ENCODE assay signal across 9 mouse cellular contexts in the genomic region with DNA sequence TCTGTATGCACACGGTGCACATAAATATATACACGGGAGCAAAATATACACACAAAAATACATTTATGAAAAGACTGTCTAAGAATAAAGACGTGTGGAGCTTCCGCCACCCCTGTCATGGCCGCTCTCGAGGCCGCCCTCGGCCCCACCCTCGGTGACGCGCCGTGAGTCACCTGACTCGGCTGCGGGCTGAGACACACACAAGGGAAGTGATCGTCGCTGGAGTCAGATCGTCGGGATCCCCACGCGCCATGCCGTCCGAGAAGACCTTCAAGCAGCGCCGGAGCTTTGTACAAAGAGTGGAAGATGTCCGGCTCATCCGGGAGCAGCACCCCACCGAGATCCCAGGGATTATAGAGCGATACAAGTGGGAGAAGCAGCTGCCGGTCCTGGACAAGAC. TPM values are rescaled to one million over a fixed set of nuclear protein-coding genes. Genes with fewer than 3 reads are reported as not detected.
DNase-seq lines count a peak whose midpoint lies in the region; ATAC-seq and TF ChIP-seq lines count a peak whose summit lies in the region.
"Had no signal": no experiment of that assay in that cellular context is flagged by ENCODE, and none has a peak within 500 bp of the region (broad histone marks: within the 10 kb centered on the region; RNA-seq: fewer than 3 reads in every experiment).

No protein-coding gene starts in this region.

- H3K27ac ChIP-seq in forebrain, embryonic 13.5 days: no peak overlapping the region
- H3K27ac ChIP-seq in forebrain, embryonic 14.5 days (ENCODE audit: low read depth, low read length): no peak overlapping the region
- no peak overlapping the region for H3K27ac ChIP-seq in heart, embryonic 15.5 days
- no peak overlapping the region for H3K27ac ChIP-seq in liver, embryonic 14.5 days
- H3K27ac ChIP-seq in layer of hippocampus, adult 2 months: no peak overlapping the region

- H3K9ac ChIP-seq in forebrain, embryonic 13.5 days: no peak overlapping the region
- H3K9ac ChIP-seq in forebrain, embryonic 14.5 days (ENCODE audit: low read length): no peak overlapping the region
- no peak overlapping the region for H3K9ac ChIP-seq in heart, embryonic 15.5 days
- H3K9ac ChIP-seq in liver, embryonic 14.5 days (replicated peaks): no peak overlapping the region

- no peak for DNase-seq in forebrain, embryonic 14.5 days (ENCODE audit: low spot score)
- no peak for DNase-seq in liver, embryonic 14.5 days (ENCODE audit: low read depth in 3 of 3, low spot score in 3 of 3)
- DNase-seq in frontal cortex, postnatal 10 days (ENCODE audit: low spot score in 2 of 2): no peak
- no peak for DNase-seq in left cerebral cortex, adult 18-20 months (ENCODE audit: low spot score in 2 of 2)
- DNase-seq in layer of hippocampus, adult 2 months (ENCODE audit: low spot score in 2 of 2): no peak
- DNase-seq: retina, postnatal 1 day had no signal

- H3K9me3 ChIP-seq in forebrain, embryonic 13.5 days (replicated peaks): no peaks in the 10 kb centered on the region
- H3K9me3 ChIP-seq in forebrain, embryonic 14.5 days (replicated peaks; ENCODE audit: control insufficient read depth, low read length): no peaks in the 10 kb centered on the region
- no peaks in the 10 kb centered on the region for H3K9me3 ChIP-seq in E14TG2a.4 (ENCODE audit: low read length)
- H3K9me3 ChIP-seq in heart, embryonic 15.5 days (replicated peaks): no peaks in the 10 kb centered on the region
- H3K9me3 ChIP-seq in liver, embryonic 14.5 days (ENCODE audit: control insufficient read depth, low read length): no peaks in the 10 kb centered on the region

- ATAC-seq in forebrain, embryonic 13.5 days: no peak
- no peak for ATAC-seq in forebrain, embryonic 14.5 days
- ATAC-seq in heart, embryonic 15.5 days (replicated peaks; ENCODE audit: insufficient number of reproducible peaks, insufficient read depth, low FRiP score, low read depth): no peak
- ATAC-seq in liver, embryonic 14.5 days (ENCODE audit: insufficient read depth): peak; percentile 56; the same call in 1 of the 2 replicates

- 0 out of 2 replicates have a peak overlapping the region, but pooled peaks have one; percentile 5 for H3K4me2 ChIP-seq in forebrain, embryonic 13.5 days
- H3K4me2 ChIP-seq in forebrain, embryonic 14.5 days (ENCODE audit: low read length): no peak overlapping the region
- H3K4me2 ChIP-seq in heart, embryonic 15.5 days: peak overlapping the region; percentile 54
- H3K4me2 ChIP-seq in liver, embryonic 14.5 days (ENCODE audit: low read depth): peak overlapping the region; percentile 15; the same call in 1 of the 2 replicates

- H3K27me3 ChIP-seq in forebrain, embryonic 13.5 days: no peaks in the 10 kb centered on the region
- no peaks in the 10 kb centered on the region for H3K27me3 ChIP-seq in forebrain, embryonic 14.5 days (replicated peaks; ENCODE audit: control insufficient read depth, insufficient read depth, low read length)
- 0 out of 2 replicates have a peak, but pooled peaks cover 3% of the 10 kb centered on the region for H3K27me3 ChIP-seq in E14TG2a.4 (ENCODE audit: insufficient read depth, low read length)
- no peaks in the 10 kb centered on the region for H3K27me3 ChIP-seq in heart, embryonic 15.5 days
- H3K27me3 ChIP-seq in liver, embryonic 14.5 days (ENCODE audit: control insufficient read depth, insufficient read depth, low read length): no peaks in the 10 kb centered on the region

- H3K4me1 ChIP-seq in forebrain, embryonic 13.5 days: no peaks in the 10 kb centered on the region
- H3K4me1 ChIP-seq in forebrain, embryonic 14.5 days (ENCODE audit: control insufficient read depth, insufficient read depth, low read length): no peaks in the 10 kb centered on the region
- H3K4me1 ChIP-seq in E14TG2a.4 (replicated peaks; ENCODE audit: low read depth, low read length): peaks cover 19% of the 10 kb centered on the region
- H3K4me1 ChIP-seq in heart, embryonic 15.5 days (replicated peaks): no peaks in the 10 kb centered on the region
- no peaks in the 10 kb centered on the region for H3K4me1 ChIP-seq in liver, embryonic 14.5 days (replicated peaks; ENCODE audit: control insufficient read depth in 2 of 2, insufficient read depth in 2 of 2, low read length in 1 of 2)

- H3K4me3 ChIP-seq in forebrain, embryonic 13.5 days: no peak overlapping the region
- H3K4me3 ChIP-seq in forebrain, embryonic 14.5 days (ENCODE audit: low read depth, low read length): no peak overlapping the region
- peak overlapping the region; percentile 62 for H3K4me3 ChIP-seq in E14TG2a.4 (replicated peaks; ENCODE audit: low read length)
- peak overlapping the region; percentile 38 for H3K4me3 ChIP-seq in heart, embryonic 15.5 days
- H3K4me3 ChIP-seq in liver, embryonic 14.5 days (ENCODE audit: insufficient read depth in 1 of 2, low read depth in 2 of 2, low read length in 2 of 2): 0 out of 4 replicates have a peak overlapping the region, but pooled peaks of 1 of the 2 experiments have one; percentile 13
- no peak overlapping the region for H3K4me3 ChIP-seq in layer of hippocampus, adult 2 months

- 63% methylated on average over 29 of the region's 29 CpGs for WGBS in forebrain, embryonic 13.5 days
- WGBS in forebrain, embryonic 14.5 days: 70% methylated on average over 29 of the region's 29 CpGs
- 44% methylated on average over 29 of the region's 29 CpGs for WGBS in heart, embryonic 15.5 days
- 50% methylated on average over 29 of the region's 29 CpGs for WGBS in liver, embryonic 14.5 days (ENCODE audit: insufficient replicate concordance)

- TF ChIP-seq CTCF in E14TG2a.4 (conservative IDR thresholded peaks at IDR 0.05; ENCODE audit: low read length): no peak
- TF ChIP-seq CTCF in liver, embryonic 14.5 days (IDR thresholded peaks at IDR 0.05; ENCODE audit: low read depth): no peak
- TF ChIP-seq CTCF in layer of hippocampus, adult 2 months (conservative IDR thresholded peaks at IDR 0.05): no peak

- no peaks in the 10 kb centered on the region for H3K36me3 ChIP-seq in forebrain, embryonic 13.5 days (ENCODE audit: poor library complexity, severe bottlenecking)
- H3K36me3 ChIP-seq in forebrain, embryonic 14.5 days (ENCODE audit: control insufficient read depth, insufficient read depth, low read length): no peaks in the 10 kb centered on the region
- no peaks in the 10 kb centered on the region for H3K36me3 ChIP-seq in E14TG2a.4 (ENCODE audit: insufficient read depth, low read length)
- no peaks in the 10 kb centered on the region for H3K36me3 ChIP-seq in heart, embryonic 15.5 days
- H3K36me3 ChIP-seq in liver, embryonic 14.5 days (replicated peaks; ENCODE audit: control insufficient read depth, insufficient read depth, low read depth): no peaks in the 10 kb centered on the region

- no peak for TF ChIP-seq EP300 in liver, embryonic 14.5 days (IDR thresholded peaks at IDR 0.05; ENCODE audit: low read depth)

RNA-seq across cellular contexts. Expression of gene Flt3, which starts 8.4 kb away (rescaled TPM):
- polyA plus RNA-seq in forebrain, embryonic 13.5 days (2015; fragmentation: Nextera tagmentation; extraction: Ambion mirVana): 0.04 and 0.08 TPM in 2 replicates
- polyA plus RNA-seq in forebrain, embryonic 14.5 days (2014; fragmentation: Nextera tagmentation; extraction: Ambion mirVana): 0.04 and 0.25 TPM in 2 replicates
- polyA plus RNA-seq in heart, embryonic 15.5 days (2015; fragmentation: Nextera tagmentation; extraction: Ambion mirVana): 0.09 and 0.24 TPM in 2 replicates
- polyA plus RNA-seq in liver, embryonic 14.5 days (2012; rRNA removed): 0.65 and 0.88 TPM in 2 replicates
- 1.2 and 1.3 TPM in 2 replicates for polyA plus RNA-seq in liver, embryonic 14.5 days (2014; fragmentation: Nextera tagmentation; extraction: Ambion mirVana)
- 1 to 10 TPM; 6.1 to 9.1 TPM for total RNA-seq in left cerebral cortex, adult 18-20 months (2021)
- total RNA-seq in layer of hippocampus, adult 2 months (2021): 10 to 100 TPM in 1 of 2 experiments, 1 to 10 TPM in 1; 9.8 to 11.0 TPM

RNA-seq across cellular contexts. Expression of gene Pan3, which starts 21.2 kb away (rescaled TPM):
- polyA plus RNA-seq in forebrain, embryonic 13.5 days (2015; fragmentation: Nextera tagmentation; extraction: Ambion mirVana): 67.5 and 68.1 TPM in 2 replicates
- polyA plus RNA-seq in forebrain, embryonic 14.5 days (2014; fragmentation: Nextera tagmentation; extraction: Ambion mirVana): 39.7 and 52.6 TPM in 2 replicates
- 43.2 and 43.5 TPM in 2 replicates for polyA plus RNA-seq in heart, embryonic 15.5 days (2015; fragmentation: Nextera tagmentation; extraction: Ambion mirVana)
- 11.5 and 17.2 TPM in 2 replicates for polyA plus RNA-seq in liver, embryonic 14.5 days (2012; rRNA removed)
- 31.3 and 33.3 TPM in 2 replicates for polyA plus RNA-seq in liver, embryonic 14.5 days (2014; fragmentation: Nextera tagmentation; extraction: Ambion mirVana)
- 10 to 100 TPM; 74.2 to 79.9 TPM for total RNA-seq in left cerebral cortex, adult 18-20 months (2021)
- total RNA-seq in layer of hippocampus, adult 2 months (2021): 100 to 1,000 TPM in 1 of 2 experiments, 10 to 100 TPM in 1; 96.7 to 114 TPM

Comparison
In these comparisons a context has a peak if more than half of its experiments do, and no peak if none do; other contexts are left out.
1. H3K4me3 ChIP-seq: peak in E14TG2a.4 (single experiment) and heart, embryonic 15.5 days (single experiment); none in forebrain, embryonic 13.5 days (single experiment), forebrain, embryonic 14.5 days (single experiment) and layer of hippocampus, adult 2 months (single experiment).